ENCODE assay signal across 8 mouse cellular contexts in the genomic region with DNA sequence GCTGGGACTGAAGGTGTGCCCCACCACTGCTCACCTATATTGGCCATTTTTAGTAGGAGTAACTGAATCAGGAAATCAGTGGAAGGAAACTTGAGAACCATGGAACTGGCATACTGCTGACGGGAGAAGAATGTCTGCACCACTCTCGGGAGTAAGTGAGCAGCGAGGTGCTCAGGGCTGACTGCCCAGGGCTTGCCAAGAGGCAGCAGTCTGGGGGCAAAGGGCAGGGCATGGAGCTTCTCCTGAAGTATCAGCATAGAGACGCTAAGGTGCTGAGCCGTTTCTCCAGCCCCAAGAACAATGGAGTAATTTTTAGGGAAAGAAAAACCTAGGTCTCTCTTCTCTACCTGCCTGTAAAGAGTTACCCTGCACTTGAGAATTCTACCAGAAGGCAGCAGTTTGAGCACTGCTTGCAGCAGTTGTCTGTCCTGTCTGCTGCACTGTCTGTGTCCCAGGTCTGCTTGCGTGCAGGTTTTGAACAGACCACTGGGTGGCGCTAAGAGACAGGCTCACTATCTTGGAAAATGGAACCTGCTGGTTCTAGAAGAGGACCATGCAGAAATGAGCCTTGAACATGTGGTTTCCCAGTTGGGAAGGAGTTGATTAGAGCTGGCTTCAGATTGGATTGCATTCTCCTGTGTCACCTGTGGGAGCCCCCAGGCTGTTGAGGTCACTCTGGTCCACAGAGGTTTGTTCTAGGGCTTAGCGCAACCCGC. TPM values are rescaled to one million over a fixed set of nuclear protein-coding genes. Genes with fewer than 3 reads are reported as not detected.
DNase-seq lines count a peak whose midpoint lies in the region; ATAC-seq and TF ChIP-seq lines count a peak whose summit lies in the region.

No protein-coding gene starts in this region.

- H3K36me3 ChIP-seq in hindbrain, postnatal 0 days (ENCODE audit: insufficient read depth, low read length) = peaks cover 19% of the 10 kb centered on the region

- H3K9ac ChIP-seq in hindbrain, postnatal 0 days (replicated peaks; ENCODE audit: low read length) = no peak overlapping the region

- H3K27ac ChIP-seq in hindbrain, postnatal 0 days = no peak overlapping the region

- peak; percentile 96 for TF ChIP-seq CTCF in hindbrain, postnatal 0 days (IDR thresholded peaks at IDR 0.05; ENCODE audit: low read depth)

- H3K4me2 ChIP-seq in hindbrain, postnatal 0 days (ENCODE audit: low read depth, low read length) = no peak overlapping the region

- no peaks in the 10 kb centered on the region for H3K4me1 ChIP-seq in hindbrain, postnatal 0 days (ENCODE audit: insufficient read depth, low read length)

- H3K9me3 ChIP-seq in hindbrain, postnatal 0 days (ENCODE audit: low read length) = no peaks in the 10 kb centered on the region

- no peak overlapping the region for H3K4me3 ChIP-seq in hindbrain, postnatal 0 days (ENCODE audit: low read length)

- WGBS in hindbrain, postnatal 0 days = 57% methylated on average over 9 of the region's 9 CpGs

- ATAC-seq in frontal cortex, adult (ENCODE audit: low TSS enrichment) = peak; percentile 42; the same call in 1 of the 2 replicates
- peak; percentile 53 for ATAC-seq in hindbrain, postnatal 0 days

- H3K27me3 ChIP-seq in hindbrain, postnatal 0 days (ENCODE audit: insufficient read depth, low read length) = no peaks in the 10 kb centered on the region

- DNase-seq in WW6 (ENCODE audit: low read depth, low spot score) = peak; percentile 57
- DNase-seq in cerebellum, postnatal 10 days = peak; percentile 88 to 92
- peak; percentile 86 for DNase-seq in hindbrain, postnatal 0 days (ENCODE audit: low spot score)
- peak; percentile 70 to 72 for DNase-seq in layer of hippocampus, postnatal 36 days
- DNase-seq in lung, postnatal 36 days = peak; percentile 80
- peak; percentile 80 to 87 for DNase-seq in right cerebral cortex, adult 2 months (ENCODE audit: low spot score in 2 of 2)
- peak; percentile 40 for DNase-seq in urinary bladder, postnatal 10 days (ENCODE audit: low spot score)

RNA-seq across cellular contexts. Expression of a gene that starts 33.6 kb away (rescaled TPM):
- total RNA-seq in hindbrain, postnatal 0 days (2014; rRNA removed) = 58.0 and 71.3 TPM in 2 replicates
- polyA plus RNA-seq in hindbrain, postnatal 0 days (2015; fragmentation: Nextera tagmentation; extraction: Ambion mirVana) = not detected in 2 replicates
- 10 to 100 TPM in 1 of 2 experiments, not detected in 1; 12.7 TPM for total RNA-seq in layer of hippocampus, postnatal 36 days (2021)

RNA-seq across cellular contexts. Expression of a gene that starts 34.1 kb away (rescaled TPM):
- total RNA-seq in hindbrain, postnatal 0 days (2014; rRNA removed) = 88.5 and 91.1 TPM in 2 replicates
- polyA plus RNA-seq in hindbrain, postnatal 0 days (2015; fragmentation: Nextera tagmentation; extraction: Ambion mirVana) = 89.0 and 94.2 TPM in 2 replicates
- 10 to 100 TPM; 86.6 to 95.8 TPM for total RNA-seq in layer of hippocampus, postnatal 36 days (2021)

RNA-seq across cellular contexts. Expression of a gene that starts 48.0 kb away (rescaled TPM):
- total RNA-seq in hindbrain, postnatal 0 days (2014; rRNA removed) = 3.5 and 5.6 TPM in 2 replicates
- 2.5 and 2.6 TPM in 2 replicates for polyA plus RNA-seq in hindbrain, postnatal 0 days (2015; fragmentation: Nextera tagmentation; extraction: Ambion mirVana)
- 1 to 10 TPM; 1.6 to 2.0 TPM for total RNA-seq in layer of hippocampus, postnatal 36 days (2021)

Comparison
In these comparisons a context has a peak if more than half of its experiments do, and no peak if none do; other contexts are left out.
1. DNase-seq: peak in every context shown above with its lines; median percentile 90 in cerebellum, postnatal 10 days; 86 in hindbrain, postnatal 0 days; 84 in right cerebral cortex, adult 2 months; 80 in lung, postnatal 36 days; 71 in layer of hippocampus, postnatal 36 days; 57 in WW6; 40 in urinary bladder, postnatal 10 days.